Mouse (Mus musculus) left cerebral cortex, postnatal 25 days (tissue): Measurements from ENCODE around the gene Slc16a3. TPM values are rescaled to one million over a fixed set of nuclear protein-coding genes. Genes with fewer than 3 reads are reported as not detected.

Experiments used
- DNase-seq, 2 experiments: peaks; one replicate each; pipeline ENCODE4 v3.0.0; 2022; ENCODE audit warnings: low spot score in 2 of 2, mixed read lengths in 1 of 2
- intact Hi-C: fragments of 180-260 bp; cut with DNase I; formaldehyde crosslinking; loops from one replicate; pipeline ENCODE4 v1.15.1; 2025
- total RNA-seq, 2 experiments: library from RNA; stranded (reverse); gene quantifications; 2 replicates each; pipeline ENCODE4 v1.2.3; 2021

Gene Slc16a3
- 1 to 10 TPM; 4.4 to 4.6 TPM for total RNA-seq

DNA sequence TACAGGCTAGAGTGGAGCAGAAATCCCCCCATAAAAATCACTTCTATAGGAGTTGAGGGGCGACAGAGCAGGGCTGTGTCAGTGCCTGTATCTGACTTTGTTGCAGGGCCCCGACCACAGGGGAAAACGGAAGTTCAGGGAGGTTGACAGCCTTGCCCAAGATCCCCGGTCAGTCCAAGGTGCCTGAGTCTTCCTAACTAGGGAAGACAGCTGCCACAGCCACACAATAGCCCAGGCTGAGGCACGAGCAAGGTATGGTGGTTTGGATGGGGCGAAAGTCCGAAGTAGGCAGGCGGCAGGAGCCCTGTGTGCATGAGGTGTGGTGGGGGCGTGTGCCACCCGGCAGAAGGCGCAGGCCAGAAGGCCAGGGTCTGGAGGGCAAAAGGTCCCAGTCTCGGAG is at the start of gene Slc16a3:
Slc16a3 (plus strand) TSS at position 153 of the 400 bp plus-strand sequence.
- intact Hi-C loops, result no loop called here
- DNase-seq, result no peak

DNA sequence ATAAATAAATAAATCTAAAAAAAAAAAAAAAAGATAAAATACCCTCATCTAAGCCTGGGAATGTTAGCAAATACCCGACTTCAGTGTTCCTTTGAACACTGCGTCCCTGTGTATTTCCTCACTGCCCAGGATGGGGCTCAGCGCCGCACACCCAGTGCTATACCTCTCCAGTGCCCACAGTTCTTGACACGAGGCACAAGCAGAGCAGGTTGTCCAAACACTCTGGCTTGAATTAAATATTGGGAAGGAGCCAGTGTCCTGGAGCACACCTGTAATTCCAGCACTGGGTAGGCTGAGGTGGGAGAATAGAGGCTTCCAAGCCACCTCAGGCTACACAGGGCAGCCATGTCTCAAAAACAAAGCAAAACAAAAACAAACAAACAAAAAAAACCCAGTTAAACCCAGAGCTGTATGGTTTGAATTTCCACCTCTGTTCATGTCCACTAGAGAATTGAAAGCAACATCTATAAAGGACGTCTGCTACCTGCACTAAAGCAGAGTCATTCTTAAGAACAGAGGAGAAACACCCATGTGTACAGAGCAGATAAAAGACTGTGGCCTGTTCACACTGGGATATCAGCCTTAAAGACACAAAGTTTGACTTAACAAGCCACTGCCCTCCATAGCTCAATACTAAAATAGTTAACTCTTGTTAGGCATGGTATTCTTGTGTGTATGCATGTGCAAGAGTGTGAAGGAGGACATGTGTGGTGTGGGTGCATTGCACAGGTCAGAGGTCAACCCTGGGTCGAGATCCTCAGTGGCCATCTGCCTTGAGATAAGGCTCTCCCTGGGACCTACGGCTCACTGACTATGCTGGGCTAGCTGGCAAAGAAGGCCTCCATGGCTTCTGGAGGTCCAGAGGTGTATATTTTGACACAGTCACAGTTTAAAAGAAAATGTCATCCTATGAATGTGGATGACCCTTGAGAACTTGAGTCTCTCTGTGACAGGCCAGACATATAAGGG is 47.7 kb upstream of the Slc16a3 start:
- no peak for DNase-seq
- intact Hi-C loops, result no loop called here

GRCm38 (mm10) chr11:120901729-120902486 is 46.4 kb upstream of the Slc16a3 start:
- no peak for DNase-seq
- intact Hi-C loops, result no loop called here

- intact Hi-C loops, result no loop called here
- no peak for DNase-seq
Observed at GRCm38 (mm10) chr11:120902487-120903142, 45.7 kb upstream of the Slc16a3 start.

- DNase-seq, result peak in 1 of 2 experiments; percentile 64
- intact Hi-C loops, result no loop called here
Observed at GRCm38 (mm10) chr11:120903159-120903850, 45.0 kb upstream of the Slc16a3 start.

GRCm38 (mm10) chr11:120904561-120904960 is 43.7 kb upstream of the Slc16a3 start:
- intact Hi-C loops, result loop anchor here (2.0 kb wide), 1 partner anchor 136 kb away; no protein-coding TSS in a partner anchor
- no peak for DNase-seq

- intact Hi-C loops, result loop anchor here (2.0 kb wide), 1 partner anchor 135 kb away; no protein-coding TSS in a partner anchor
- DNase-seq, result peak; percentile 76 to 78
Observed at GRCm38 (mm10) chr11:120905430-120905873, 42.8 kb upstream of the Slc16a3 start.

GRCm38 (mm10) chr11:120913796-120914195 is 34.5 kb upstream of the Slc16a3 start:
- intact Hi-C loops, result no loop called here
- DNase-seq, result no peak

DNA sequence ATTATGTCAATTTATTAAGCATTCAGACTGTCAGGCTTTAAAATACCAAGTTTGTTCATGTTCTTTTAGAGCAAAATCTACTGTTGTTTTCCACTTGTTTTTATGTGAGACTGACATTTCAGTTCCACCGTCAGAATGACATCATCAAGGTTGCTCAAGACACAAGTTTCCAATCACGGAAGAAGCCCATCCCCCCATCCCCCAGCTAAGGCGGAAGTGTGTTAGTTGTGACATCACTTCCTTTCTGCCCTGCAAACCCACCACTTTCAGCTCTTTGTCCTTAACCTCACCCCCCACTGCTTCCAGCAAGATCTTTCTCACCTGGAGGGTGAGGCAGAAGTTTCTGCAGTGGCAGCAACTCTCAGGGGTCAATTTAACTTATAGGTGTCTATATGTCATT is 31.8 kb upstream of the Slc16a3 start:
- intact Hi-C loops, result no loop called here
- no peak for DNase-seq

GRCm38 (mm10) chr11:120917756-120918155 is 30.5 kb upstream of the Slc16a3 start:
- no peak for DNase-seq
- intact Hi-C loops, result no loop called here

DNA sequence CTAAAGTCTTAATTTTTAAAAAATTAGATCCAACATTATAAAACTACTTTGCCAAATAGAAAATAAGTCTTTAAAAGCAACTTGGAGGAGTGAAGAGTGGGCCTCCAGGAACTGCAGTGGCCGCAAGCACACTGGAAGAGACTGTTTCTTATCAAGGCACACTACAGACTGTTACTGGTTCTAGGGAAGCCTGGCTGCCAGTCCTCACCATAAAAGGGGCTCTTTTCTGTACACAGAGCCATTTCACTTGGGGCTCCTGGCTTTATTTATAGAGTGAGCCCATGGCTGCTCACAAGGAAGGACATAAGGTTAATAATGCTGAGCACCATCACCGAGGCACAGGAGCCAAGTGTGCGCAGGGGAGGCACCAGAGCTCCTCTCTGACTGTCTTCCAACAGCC is 25.8 kb upstream of the Slc16a3 start:
- intact Hi-C loops, result no loop called here
- no peak for DNase-seq

- DNase-seq, result no peak
- intact Hi-C loops, result no loop called here
Observed at GRCm38 (mm10) chr11:120928468-120928867, 19.8 kb upstream of the Slc16a3 start.

- intact Hi-C loops, result no loop called here
- no peak for DNase-seq
Observed at GRCm38 (mm10) chr11:120931479-120931878, 16.8 kb upstream of the Slc16a3 start.

DNA sequence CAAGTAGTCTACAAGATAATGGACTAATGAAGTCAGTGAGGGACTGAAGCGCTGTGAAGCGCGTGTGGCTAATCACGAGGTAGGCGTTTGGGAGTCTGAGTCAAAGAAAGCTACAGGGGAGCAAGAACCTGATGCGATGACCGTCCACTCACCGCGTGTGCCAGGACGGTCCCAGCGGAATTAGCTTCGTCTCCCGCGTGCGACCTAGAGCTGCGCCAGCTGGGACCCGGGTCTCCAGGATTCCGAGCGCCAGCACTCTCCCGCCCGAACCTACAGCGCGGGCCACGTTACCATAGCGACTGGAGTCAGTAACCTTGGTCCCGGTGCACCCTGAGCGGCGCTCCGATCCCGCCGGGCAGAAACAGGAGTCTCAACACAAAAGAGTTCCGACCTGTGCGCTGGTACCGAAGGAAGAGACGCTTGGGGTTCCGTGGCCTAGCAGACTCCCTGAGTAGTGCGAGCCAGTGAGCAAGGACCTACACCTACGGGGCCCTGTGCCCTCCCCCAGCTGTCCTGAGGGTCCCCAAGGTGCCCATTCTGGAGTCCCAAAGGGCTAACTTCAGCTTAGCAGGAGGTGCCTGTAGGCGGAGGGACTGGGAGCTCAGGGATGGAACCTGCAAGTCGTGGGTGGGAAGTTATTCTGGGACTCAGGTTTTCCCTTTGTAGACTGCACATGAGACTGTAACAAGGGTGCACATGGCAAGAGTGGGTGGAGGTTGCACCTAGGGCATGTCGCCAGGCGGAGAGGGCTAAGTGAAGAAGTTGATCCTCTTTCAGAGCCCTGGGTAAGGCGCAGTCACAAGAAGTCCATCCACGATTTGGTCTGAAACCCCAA is 15.5 kb upstream of the Slc16a3 start, which contains the start of gene Ccdc57:
Ccdc57 (minus strand) TSS at position 309 of the 835 bp plus-strand sequence.
- peak; percentile 93 for DNase-seq
- intact Hi-C loops, result no loop called here

DNA sequence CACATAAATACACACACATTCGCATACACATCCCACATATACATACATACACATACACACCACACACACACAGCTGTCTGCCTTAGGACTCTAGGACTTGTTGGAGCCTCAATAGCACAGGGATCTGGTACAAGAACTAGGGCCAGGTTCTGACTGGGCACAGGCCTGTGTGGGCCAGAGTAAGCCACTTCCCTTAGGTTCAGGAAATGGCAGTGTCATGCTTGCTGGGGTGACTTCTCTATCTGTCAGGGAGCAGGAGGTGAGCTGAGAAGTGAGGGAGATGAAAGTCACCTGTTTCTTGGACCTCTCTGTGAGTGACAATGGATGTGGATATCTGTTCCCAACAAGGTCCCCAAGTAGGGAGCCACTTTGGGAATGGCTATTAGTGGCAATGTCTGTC is 10.3 kb upstream of the Slc16a3 start:
- DNase-seq, result no peak
- intact Hi-C loops, result no loop called here

GRCm38 (mm10) chr11:120938795-120939194 is 9.5 kb upstream of the Slc16a3 start:
- no peak for DNase-seq
- intact Hi-C loops, result no loop called here

- DNase-seq, result no peak
- intact Hi-C loops, result no loop called here
Observed at GRCm38 (mm10) chr11:120939712-120940341, 8.5 kb upstream of the Slc16a3 start.

GRCm38 (mm10) chr11:120940959-120941358 is 7.3 kb upstream of the Slc16a3 start:
- DNase-seq, result no peak
- intact Hi-C loops, result no loop called here
